Mouse (Mus musculus): Measurements from ENCODE around the gene Uts2b.

DNA sequence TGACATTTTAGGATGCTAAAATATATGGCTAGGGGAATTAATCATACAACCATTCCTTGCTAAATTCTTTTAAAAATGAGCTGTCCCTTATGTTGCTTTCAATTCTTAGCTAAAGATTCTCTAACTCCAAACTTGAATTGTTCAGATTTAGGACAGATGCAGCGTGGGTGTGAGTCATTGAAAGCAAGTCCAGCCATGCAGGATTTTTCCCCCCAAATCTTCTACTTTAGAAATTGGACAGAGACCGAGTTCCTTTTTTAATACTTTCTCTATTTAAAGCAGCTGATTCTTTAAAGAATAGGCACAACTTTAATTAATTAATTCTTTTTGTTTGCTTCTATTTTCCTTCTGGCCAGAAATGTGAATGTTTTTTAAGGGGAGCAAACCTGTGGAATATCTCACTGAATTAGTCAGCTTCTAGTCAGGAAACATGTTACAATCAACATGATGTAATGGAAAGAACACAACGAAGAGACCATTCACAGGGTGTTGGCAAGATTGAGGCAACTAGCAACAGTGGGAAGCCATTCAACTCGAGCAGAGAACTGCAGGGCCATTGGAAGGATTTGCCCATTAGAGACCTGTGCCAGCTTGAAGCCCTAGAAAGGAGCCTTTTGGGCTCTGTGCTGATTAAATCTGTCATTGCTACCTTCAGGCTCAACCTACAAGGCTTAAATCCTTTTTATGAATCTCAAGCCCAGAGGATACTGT, 15.0 kb upstream of the Uts2b start:
- no peak for TF ChIP-seq CTCF (IDR thresholded peaks at IDR 0.05; ENCODE audit: low read depth, low read length)
- TF ChIP-seq POLR2A (IDR thresholded peaks at IDR 0.05; ENCODE audit: extremely low read depth, insufficient read depth, low read length): no peak

Measured in liver, adult 2 months (tissue).